Mouse (Mus musculus): ENCODE data around the gene Akt1s1. TPM values are rescaled to one million over a fixed set of nuclear protein-coding genes. Genes with fewer than 3 reads are reported as not detected.

The Akt1s1 gene
- polyA plus RNA-seq, 1 experiment from 2014 or later = 96.5 TPM

- peak within 1 kb of the TSS; percentile 90 for H3K4me3 ChIP-seq
- H3K36me3 ChIP-seq = peaks cover 29% of the 10 kb centered on the region
- ATAC-seq (ENCODE audit: extremely low read depth, insufficient number of reproducible peaks, low FRiP score, low TSS enrichment) = peak; percentile 9; the same call in 1 of the 2 replicates
- no peaks in the 10 kb centered on the region for H3K27me3 ChIP-seq (replicated peaks)
- peak within 1 kb of the TSS; percentile 99 for H3K27ac ChIP-seq (replicated peaks)
- H3K4me1 ChIP-seq = peaks cover 53% of the 10 kb centered on the region
- H3K9me3 ChIP-seq = no peaks in the 10 kb centered on the region
- H3K4me2 ChIP-seq = peak within 1 kb of the TSS; percentile 86
- H3K9ac ChIP-seq = peak within 1 kb of the TSS; percentile 98
- WGBS = under 1% methylated on average over 57 of the region's 57 CpGs
These were observed 32.2 kb upstream of the Akt1s1 start, which contains the start of gene Atf5 for GRCm38 (mm10) chr7:44816470-44817021. Gene Atf5 (minus strand): TSS chr7:44816658.

GRCm38 (mm10) chr7:44817441-44817840, 31.4 kb upstream of the Akt1s1 start:
- Histone ChIP-seq H3K9ac (peak overlapping the region; percentile 98), H3K4me2 (peak overlapping the region; percentile 86), H3K4me3 (peak overlapping the region; percentile 90), H3K4me1 (peaks cover 59% of the 10 kb centered on the region), H3K36me3 (peaks cover 22% of the 10 kb centered on the region), H3K9me3 (no peaks in the 10 kb centered on the region), H3K27me3 (replicated peaks) (no peaks in the 10 kb centered on the region), H3K27ac (replicated peaks) (peak overlapping the region; percentile 99)
- no peak for ATAC-seq (ENCODE audit: extremely low read depth, insufficient number of reproducible peaks, low FRiP score, low TSS enrichment)
- WGBS = 16% methylated on average over 3 of the region's 3 CpGs

GRCm38 (mm10) chr7:44818164-44818563, 30.6 kb upstream of the Akt1s1 start:
- no peaks in the 10 kb centered on the region for H3K9me3 ChIP-seq
- ATAC-seq (ENCODE audit: extremely low read depth, insufficient number of reproducible peaks, low FRiP score, low TSS enrichment) = no peak
- peak overlapping the region; percentile 98 for H3K9ac ChIP-seq
- H3K36me3 ChIP-seq = peaks cover 16% of the 10 kb centered on the region
- H3K27me3 ChIP-seq (replicated peaks) = no peaks in the 10 kb centered on the region
- H3K4me2 ChIP-seq = peak overlapping the region; percentile 86
- H3K4me1 ChIP-seq = peaks cover 65% of the 10 kb centered on the region
- WGBS = 13% methylated on average over 2 of the region's 2 CpGs
- H3K27ac ChIP-seq (replicated peaks) = peak overlapping the region; percentile 99
- peak overlapping the region; percentile 90 for H3K4me3 ChIP-seq

- Histone ChIP-seq H3K4me3 (peak overlapping the region; percentile 90), H3K27me3 (replicated peaks) (no peaks in the 10 kb centered on the region), H3K9ac (peak overlapping the region; percentile 98), H3K9me3 (no peaks in the 10 kb centered on the region), H3K4me1 (peaks cover 71% of the 10 kb centered on the region), H3K4me2 (peak overlapping the region; percentile 86), H3K36me3 (peaks cover 11% of the 10 kb centered on the region), H3K27ac (replicated peaks) (peak overlapping the region; percentile 34)
- no peak for ATAC-seq (ENCODE audit: extremely low read depth, insufficient number of reproducible peaks, low FRiP score, low TSS enrichment)
- 40% methylated on average over 6 of the region's 6 CpGs for WGBS
These were observed 30.0 kb upstream of the Akt1s1 start for GRCm38 (mm10) chr7:44818751-44819235.

GRCm38 (mm10) chr7:44819391-44819790, 29.4 kb upstream of the Akt1s1 start:
- peak overlapping the region; percentile 86 for H3K4me2 ChIP-seq
- peak overlapping the region; percentile 90 for H3K4me3 ChIP-seq
- H3K9me3 ChIP-seq = no peaks in the 10 kb centered on the region
- H3K4me1 ChIP-seq = peaks cover 77% of the 10 kb centered on the region
- H3K27me3 ChIP-seq (replicated peaks) = no peaks in the 10 kb centered on the region
- H3K9ac ChIP-seq = peak overlapping the region; percentile 98
- peak overlapping the region; percentile 34; the same call in 1 of the 2 replicates for H3K27ac ChIP-seq (replicated peaks)
- ATAC-seq (ENCODE audit: extremely low read depth, insufficient number of reproducible peaks, low FRiP score, low TSS enrichment) = no peak
- H3K36me3 ChIP-seq = peaks cover 7% of the 10 kb centered on the region; the same call in 1 of the 2 replicates
- 84% methylated on average over 2 of the region's 2 CpGs for WGBS

- 0 out of 2 replicates have a peak overlapping the region, but pooled peaks have one; percentile 12 for H3K27ac ChIP-seq (replicated peaks)
- H3K9me3 ChIP-seq = no peaks in the 10 kb centered on the region
- H3K27me3 ChIP-seq (replicated peaks) = no peaks in the 10 kb centered on the region
- no peak for ATAC-seq (ENCODE audit: extremely low read depth, insufficient number of reproducible peaks, low FRiP score, low TSS enrichment)
- peaks cover 77% of the 10 kb centered on the region for H3K4me1 ChIP-seq
- H3K9ac ChIP-seq = peak overlapping the region; percentile 98
- peaks cover 7% of the 10 kb centered on the region; the same call in 1 of the 2 replicates for H3K36me3 ChIP-seq
- peak overlapping the region; percentile 90; the same call in 1 of the 2 replicates for H3K4me3 ChIP-seq
- WGBS = 50% methylated on average over 5 of the region's 5 CpGs
- H3K4me2 ChIP-seq = peak overlapping the region; percentile 86
These were observed 28.9 kb upstream of the Akt1s1 start for GRCm38 (mm10) chr7:44819863-44820262.

GRCm38 (mm10) chr7:44820525-44820924, 28.3 kb upstream of the Akt1s1 start:
- Histone ChIP-seq H3K27ac (replicated peaks) (no peak overlapping the region), H3K27me3 (replicated peaks) (no peaks in the 10 kb centered on the region), H3K4me1 (peaks cover 78% of the 10 kb centered on the region), H3K4me2 (no peak overlapping the region), H3K9ac (0 out of 2 replicates have a peak overlapping the region, but pooled peaks have one; percentile 98), H3K9me3 (no peaks in the 10 kb centered on the region), H3K36me3 (peaks cover 7% of the 10 kb centered on the region; the same call in 1 of the 2 replicates), H3K4me3 (no peak overlapping the region)
- WGBS = 72% methylated on average over 3 of the region's 3 CpGs
- no peak for ATAC-seq (ENCODE audit: extremely low read depth, insufficient number of reproducible peaks, low FRiP score, low TSS enrichment)

- peaks cover 91% of the 10 kb centered on the region for H3K4me1 ChIP-seq
- no peaks in the 10 kb centered on the region for H3K27me3 ChIP-seq (replicated peaks)
- H3K27ac ChIP-seq (replicated peaks) = no peak overlapping the region
- H3K4me3 ChIP-seq = no peak overlapping the region
- ATAC-seq (ENCODE audit: extremely low read depth, insufficient number of reproducible peaks, low FRiP score, low TSS enrichment) = no peak
- H3K36me3 ChIP-seq = peaks cover 10% of the 10 kb centered on the region
- no peaks in the 10 kb centered on the region for H3K9me3 ChIP-seq
- no peak overlapping the region for H3K9ac ChIP-seq
- no peak overlapping the region for H3K4me2 ChIP-seq
- WGBS = 80% methylated on average over 7 of the region's 7 CpGs
These were observed 26.9 kb upstream of the Akt1s1 start for GRCm38 (mm10) chr7:44821666-44822448.

- peaks cover 15% of the 10 kb centered on the region for H3K36me3 ChIP-seq
- H3K4me3 ChIP-seq = no peak overlapping the region
- no peak overlapping the region for H3K27ac ChIP-seq (replicated peaks)
- no peak overlapping the region for H3K4me2 ChIP-seq
- WGBS = 34% methylated on average over 7 of the region's 7 CpGs
- H3K4me1 ChIP-seq = peaks cover 80% of the 10 kb centered on the region
- H3K9ac ChIP-seq = peak overlapping the region; percentile 8
- H3K9me3 ChIP-seq = no peaks in the 10 kb centered on the region
- no peaks in the 10 kb centered on the region for H3K27me3 ChIP-seq (replicated peaks)
- no peak for ATAC-seq (ENCODE audit: extremely low read depth, insufficient number of reproducible peaks, low FRiP score, low TSS enrichment)
These were observed 25.4 kb upstream of the Akt1s1 start for GRCm38 (mm10) chr7:44823409-44823808.

GRCm38 (mm10) chr7:44824872-44825271, 23.9 kb upstream of the Akt1s1 start:
- WGBS = 27% methylated on average over 3 of the region's 3 CpGs
- H3K27ac ChIP-seq (replicated peaks) = no peak overlapping the region
- H3K36me3 ChIP-seq = peaks cover 25% of the 10 kb centered on the region
- no peaks in the 10 kb centered on the region for H3K9me3 ChIP-seq
- H3K4me1 ChIP-seq = peaks cover 65% of the 10 kb centered on the region
- no peaks in the 10 kb centered on the region for H3K27me3 ChIP-seq (replicated peaks)
- H3K9ac ChIP-seq = 0 out of 2 replicates have a peak overlapping the region, but pooled peaks have one; percentile 24
- no peak overlapping the region for H3K4me2 ChIP-seq
- no peak for ATAC-seq (ENCODE audit: extremely low read depth, insufficient number of reproducible peaks, low FRiP score, low TSS enrichment)
- H3K4me3 ChIP-seq = no peak overlapping the region

GRCm38 (mm10) chr7:44826771-44827170, 22.0 kb upstream of the Akt1s1 start:
- no peak overlapping the region for H3K9ac ChIP-seq
- H3K27me3 ChIP-seq (replicated peaks) = no peaks in the 10 kb centered on the region
- no peaks in the 10 kb centered on the region for H3K9me3 ChIP-seq
- no peak overlapping the region for H3K27ac ChIP-seq (replicated peaks)
- H3K36me3 ChIP-seq = peaks cover 44% of the 10 kb centered on the region
- no peak overlapping the region for H3K4me2 ChIP-seq
- peaks cover 46% of the 10 kb centered on the region for H3K4me1 ChIP-seq
- 89% methylated on average over 3 of the region's 3 CpGs for WGBS
- no peak overlapping the region for H3K4me3 ChIP-seq
- no peak for ATAC-seq (ENCODE audit: extremely low read depth, insufficient number of reproducible peaks, low FRiP score, low TSS enrichment)
